Mouse (Mus musculus) kidney, postnatal 25 days (tissue): ENCODE results near the gene Jmjd1c.
A peak's percentile ranks its signal among the peaks of the same experiment; 100 is the strongest.

Experiments used
- DNase-seq, 2 experiments: peaks; one replicate each; pipeline ENCODE4 v3.0.0; 2021; ENCODE audit warnings: mixed read lengths in 2 of 2

Gene Jmjd1c

DNA sequence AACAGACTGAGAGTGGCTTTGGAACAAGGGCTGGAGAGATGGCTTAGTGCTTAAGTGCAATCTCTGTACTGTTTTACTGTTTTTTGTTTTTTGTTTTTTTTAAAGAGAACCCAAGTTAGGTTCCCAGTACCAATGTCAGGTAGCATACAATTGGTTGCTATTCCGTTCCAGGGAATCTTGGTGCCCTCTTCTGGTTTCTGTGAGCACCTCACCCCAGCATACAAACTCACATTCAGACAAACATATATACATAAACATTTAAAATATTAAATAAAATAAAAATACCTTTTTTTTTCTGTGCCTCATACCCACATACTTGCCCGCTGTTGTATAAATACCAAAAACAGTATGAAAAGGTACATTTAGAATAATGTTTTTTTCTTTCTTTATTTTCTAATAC, 38.4 kb downstream of the Jmjd1c start:
- DNase-seq, result no peak

DNA sequence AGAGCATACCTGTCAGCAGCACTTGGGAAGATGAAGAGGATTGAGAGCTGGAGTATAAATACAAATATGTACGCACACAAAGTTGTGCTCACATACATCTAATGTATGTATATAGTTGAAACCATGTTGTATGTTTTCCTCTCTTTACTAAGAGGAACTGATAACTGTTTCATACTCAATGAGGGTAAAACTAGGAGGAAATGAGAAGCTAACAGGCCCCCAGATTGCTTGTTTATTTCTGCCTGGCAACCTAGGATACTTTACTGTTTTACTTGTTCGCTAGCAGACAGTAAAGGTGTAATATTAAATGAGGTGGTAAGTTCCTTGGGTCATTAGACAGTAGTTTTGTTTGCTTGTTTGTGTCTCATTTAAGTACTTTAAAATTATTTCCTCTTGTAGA, 41.5 kb downstream of the Jmjd1c start:
- no peak for DNase-seq

- peak in 1 of 2 experiments; percentile 28 for DNase-seq
These were observed 47.7 kb downstream of the Jmjd1c start for GRCm38 (mm10) chr10:67143661-67144060.

- no peak for DNase-seq
These were observed 48.3 kb downstream of the Jmjd1c start for GRCm38 (mm10) chr10:67144269-67144668.

DNA sequence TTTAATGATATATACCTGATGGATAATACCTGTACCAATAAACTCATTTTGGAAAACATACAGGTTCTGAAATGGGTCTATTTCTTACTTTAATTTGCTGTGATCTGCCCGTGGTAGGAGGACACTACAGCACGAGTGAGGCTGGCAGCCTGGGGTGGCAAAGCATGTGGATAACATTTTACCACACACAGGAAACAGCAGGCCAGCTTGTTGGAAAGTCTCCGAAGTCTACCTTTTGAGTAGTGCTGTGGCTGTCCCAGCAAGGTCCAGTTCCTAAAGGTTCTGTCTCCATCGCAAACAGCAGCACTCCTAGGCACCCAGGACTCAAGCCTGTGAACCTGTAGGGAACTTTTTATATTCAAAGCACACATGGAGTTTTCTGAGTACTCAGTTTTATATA, 49.7 kb downstream of the Jmjd1c start:
- DNase-seq, result no peak

- DNase-seq, result no peak
These were observed 55.8 kb downstream of the Jmjd1c start for GRCm38 (mm10) chr10:67151766-67152165.

DNA sequence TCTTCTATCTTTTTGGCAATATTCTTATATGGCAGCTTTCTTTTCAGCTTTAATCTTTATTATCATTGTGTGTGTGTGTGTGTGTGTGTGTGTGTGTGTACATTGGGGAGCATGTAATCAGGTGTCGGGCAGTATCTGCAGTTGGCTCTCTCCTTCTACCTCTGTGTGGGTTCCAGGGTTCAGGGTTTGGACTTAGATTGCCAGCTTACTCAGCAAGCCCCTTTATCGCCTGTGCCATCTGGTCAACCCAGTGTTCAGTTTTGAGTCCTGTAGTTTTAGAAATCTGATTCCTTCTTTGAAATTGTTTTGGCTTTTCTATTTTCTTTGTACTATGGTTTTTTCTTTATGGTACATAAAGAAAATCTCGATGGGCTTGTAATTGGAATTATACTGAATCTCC, 58.7 kb downstream of the Jmjd1c start:
- no peak for DNase-seq

DNA sequence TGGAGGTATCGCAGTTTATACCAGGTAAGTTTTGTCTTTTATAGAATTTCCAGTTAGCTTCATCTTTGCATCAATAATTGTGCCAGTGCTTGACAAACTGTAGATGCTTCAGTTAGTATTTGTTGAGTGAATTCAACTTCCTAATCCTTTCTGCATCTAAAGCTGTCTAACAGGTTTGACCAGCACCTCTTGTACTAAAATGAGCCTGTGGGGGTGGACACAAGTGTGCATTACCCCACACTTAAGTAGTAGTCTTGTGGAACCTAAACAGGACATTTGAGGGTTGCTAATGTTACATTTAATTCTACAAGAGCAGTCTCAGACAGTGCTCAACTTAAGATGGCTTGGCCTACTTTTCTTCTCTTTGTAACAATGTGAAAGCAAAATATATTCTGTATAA, 78.1 kb downstream of the Jmjd1c start:
- no peak for DNase-seq

DNA sequence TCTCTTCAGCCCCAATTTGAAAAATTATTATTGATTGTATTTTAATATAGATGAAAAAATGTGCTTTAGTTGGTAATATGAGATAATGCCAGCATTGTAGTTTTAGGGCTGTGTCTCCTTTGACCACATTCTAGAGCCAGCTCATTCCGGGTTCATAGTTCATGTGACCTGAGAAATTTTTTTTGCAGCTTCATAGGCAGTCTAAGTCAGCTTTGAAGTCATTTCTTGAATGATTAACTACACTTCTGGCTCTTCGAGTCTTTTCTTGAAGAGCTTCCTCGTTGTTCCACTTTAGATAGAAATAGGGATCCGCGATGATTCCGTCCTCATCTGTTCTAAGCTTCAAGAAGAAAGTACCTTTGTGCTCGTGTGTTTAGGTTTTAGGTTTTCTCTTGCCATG, 80.1 kb downstream of the Jmjd1c start:
- no peak for DNase-seq

GRCm38 (mm10) chr10:67176932-67177331, 81.0 kb downstream of the Jmjd1c start:
- no peak for DNase-seq

GRCm38 (mm10) chr10:67177410-67177809, 81.5 kb downstream of the Jmjd1c start:
- no peak for DNase-seq

- no peak for DNase-seq
These were observed 84.1 kb downstream of the Jmjd1c start for GRCm38 (mm10) chr10:67180021-67180420.

DNA sequence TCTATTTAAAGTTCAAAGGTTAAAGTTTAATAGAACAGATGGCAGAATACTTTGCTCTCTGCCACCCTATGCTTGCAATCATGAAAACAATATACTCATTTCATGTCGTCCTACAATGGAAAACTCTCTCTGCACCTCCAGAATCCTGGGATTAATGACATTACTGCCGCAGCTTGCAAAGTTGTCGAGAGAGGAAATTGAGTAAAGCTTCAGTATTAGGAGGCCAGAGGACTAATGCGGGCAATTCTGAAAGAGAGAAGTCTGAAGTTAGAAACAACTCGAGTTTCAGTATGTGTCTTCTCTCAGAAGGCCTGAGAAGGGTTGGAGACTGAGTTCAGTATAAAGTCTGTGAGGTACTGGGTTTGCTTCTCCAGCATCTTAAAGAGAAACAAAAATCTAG, 84.9 kb downstream of the Jmjd1c start:
- no peak for DNase-seq

- DNase-seq, result no peak
These were observed 86.7 kb downstream of the Jmjd1c start for GRCm38 (mm10) chr10:67182651-67183050.

- no peak for DNase-seq
These were observed 87.2 kb downstream of the Jmjd1c start for GRCm38 (mm10) chr10:67183086-67183485.

GRCm38 (mm10) chr10:67184441-67185070, 88.6 kb downstream of the Jmjd1c start:
- no peak for DNase-seq

GRCm38 (mm10) chr10:67185491-67186081, 89.7 kb downstream of the Jmjd1c start:
- DNase-seq, result peak; percentile 78 to 88

DNA sequence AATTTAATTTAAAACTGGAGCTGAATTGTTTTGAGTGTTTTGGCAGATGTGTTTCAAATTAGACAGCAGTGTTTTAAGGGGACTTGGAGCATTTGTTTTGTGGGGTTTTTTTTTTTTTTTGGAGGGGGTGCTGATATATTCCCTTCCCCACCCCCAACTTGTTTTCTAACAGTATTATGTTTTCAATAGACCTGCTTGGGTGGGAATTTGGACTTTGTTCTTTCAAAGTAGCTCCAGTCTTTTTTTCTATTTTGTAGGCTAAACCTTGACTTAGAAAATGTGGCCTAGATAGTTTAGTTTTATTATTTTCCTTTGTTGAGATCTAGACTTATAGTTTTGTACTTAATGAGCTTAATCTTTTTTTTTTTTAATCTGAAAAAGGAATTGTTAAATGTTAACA, 90.6 kb downstream of the Jmjd1c start:
- no peak for DNase-seq

GRCm38 (mm10) chr10:67187001-67187453, 91.1 kb downstream of the Jmjd1c start:
- no peak for DNase-seq

DNA sequence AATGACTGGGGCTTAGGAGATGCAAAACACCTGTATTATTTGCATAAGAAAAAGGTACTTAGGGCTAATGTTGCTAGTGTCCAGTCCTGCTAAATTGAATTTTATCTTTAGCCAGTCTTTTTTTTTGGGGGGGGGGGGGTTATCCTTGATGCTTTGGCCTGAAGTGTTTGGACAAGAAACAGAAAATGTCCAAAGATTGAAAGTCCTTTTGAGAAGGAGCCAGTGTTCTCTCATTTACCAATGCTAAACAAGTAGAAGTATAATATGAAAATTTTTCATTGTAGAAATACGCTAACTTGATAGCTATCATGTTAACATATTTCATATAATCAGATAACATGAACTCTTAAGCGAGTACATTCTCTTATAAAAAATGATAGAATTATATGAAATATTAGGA, 92.0 kb downstream of the Jmjd1c start:
- no peak for DNase-seq

DNA sequence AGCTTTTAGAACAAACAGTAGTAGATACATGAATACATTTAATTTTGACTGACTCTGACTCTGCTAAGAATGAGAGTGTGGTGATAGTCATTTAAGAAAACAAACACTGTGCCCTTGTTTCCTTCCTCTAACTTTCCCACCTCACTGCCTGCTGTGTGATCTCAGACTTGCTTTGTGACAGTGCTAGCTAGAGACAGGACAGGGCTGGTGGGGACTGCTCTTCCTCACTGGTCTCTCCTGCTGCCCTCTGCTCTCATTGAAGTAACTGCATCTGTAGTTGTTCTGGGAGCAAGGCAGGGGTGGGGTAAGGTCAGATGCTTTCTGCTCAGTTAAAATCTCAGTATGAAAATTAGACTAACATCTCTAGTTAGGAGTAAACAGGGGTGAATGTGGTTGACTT, 93.1 kb downstream of the Jmjd1c start:
- no peak for DNase-seq

- DNase-seq, result peak; percentile 37 to 66
These were observed 94.3 kb downstream of the Jmjd1c start for GRCm38 (mm10) chr10:67190261-67190660.

DNA sequence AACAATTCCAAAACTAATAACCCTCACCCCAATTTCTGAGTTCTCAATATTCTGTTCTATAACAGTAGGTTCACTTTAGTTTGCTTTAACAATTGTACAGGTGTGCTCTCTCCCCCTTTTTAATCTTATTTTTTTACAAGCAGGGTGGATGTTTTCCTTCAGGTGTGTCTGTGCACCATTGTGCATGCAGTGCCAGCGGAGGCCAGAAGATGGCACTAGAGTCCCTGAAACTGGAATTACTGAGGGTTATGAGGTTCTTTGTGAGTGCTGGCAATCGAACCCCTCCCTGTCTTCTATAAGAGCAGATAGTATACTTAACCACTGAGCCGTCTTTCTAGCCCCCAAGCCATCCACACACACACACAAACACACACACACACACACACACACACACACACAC, 96.4 kb downstream of the Jmjd1c start:
- DNase-seq, result peak in 1 of 2 experiments; percentile 37

GRCm38 (mm10) chr10:67193003-67193652, 97.2 kb downstream of the Jmjd1c start:
- peak; percentile 46 to 56 for DNase-seq
